Comparison of ENCODE assay signal across 8 mouse cellular contexts in the genomic region with DNA sequence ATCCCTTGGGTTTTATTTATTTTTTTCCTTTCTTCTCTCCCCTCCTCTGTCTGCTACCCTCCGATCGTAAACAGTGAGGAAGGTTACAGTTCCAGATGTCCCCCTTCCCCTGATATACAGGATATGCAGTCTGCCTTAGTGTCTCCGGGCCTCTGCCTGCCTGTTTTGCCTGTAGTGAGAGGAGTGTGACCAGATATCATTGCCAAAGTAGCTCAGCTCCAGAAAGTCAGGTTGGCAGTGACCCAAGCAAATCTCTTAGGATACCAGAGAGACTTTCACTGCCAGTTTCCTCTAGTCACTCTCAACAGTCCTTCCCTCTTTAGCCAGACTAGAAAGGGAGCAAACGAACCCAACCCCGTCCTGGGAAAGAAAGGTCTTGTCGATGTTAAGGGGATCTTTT.
DNase-seq lines count a peak whose midpoint lies in the region; ATAC-seq lines count a peak whose summit lies in the region.

No protein-coding gene starts in this region.

- intact Hi-C loops in heart, postnatal 25 days (cut with DNase I) = no loop called here

- ATAC-seq in cerebellum, adult (ENCODE audit: insufficient number of reproducible peaks, low FRiP score, low TSS enrichment) = no peak

- DNase-seq in cerebellum, postnatal 10 days = peak; percentile 85 to 87
- DNase-seq in urinary bladder, postnatal 14 days (ENCODE audit: low spot score) = peak; percentile 51
- DNase-seq in urinary bladder, adult 18-20 months (ENCODE audit: low spot score in 2 of 2) = no peak
- peak; percentile 48 for DNase-seq in heart, postnatal 25 days (ENCODE audit: low spot score)
- DNase-seq in ovary, postnatal 14 days (ENCODE audit: low spot score) = peak; percentile 62
- no peak for DNase-seq in T-cell, adult 2 months (ENCODE audit: low spot score)
- DNase-seq in neural tube, embryonic 10.5 days (ENCODE audit: extremely low spot score, low spot score) = no peak

Comparison
In these comparisons a context has a peak if more than half of its experiments do, and no peak if none do; other contexts are left out.
1. DNase-seq: peak in cerebellum, postnatal 10 days (2 of 2), urinary bladder, postnatal 14 days (single experiment), heart, postnatal 25 days (single experiment) and ovary, postnatal 14 days (single experiment); none in urinary bladder, adult 18-20 months (0 of 2), T-cell, adult 2 months (single experiment) and neural tube, embryonic 10.5 days (single experiment).